Mouse (Mus musculus): Measurements from ENCODE around the gene Spaca3. TPM values are rescaled to one million over a fixed set of nuclear protein-coding genes. Genes with fewer than 3 reads are reported as not detected.

Spaca3 gene
- total RNA-seq, 2 experiments from 2014 or later: not detected

Other genes starting within 250 kb of the Spaca3 start
- 10 to 100 TPM; 10.1 to 10.3 TPM for gene Myo1d, start 78.3 kb upstream of the Spaca3 start, total RNA-seq (2021)
- gene Tmem98, start 48.2 kb upstream of the Spaca3 start, total RNA-seq (2021): 10 to 100 TPM; 12.0 to 14.0 TPM

Data from heart, adult 18-20 months (tissue).